Mouse (Mus musculus) lung, postnatal 4 days (tissue): ENCODE data around the gene Krtap19-9b.

Experiments used
- DNase-seq, 2 experiments: peaks; one replicate each; pipeline ENCODE4 v3.0.0; 2021

The Krtap19-9b gene

DNA sequence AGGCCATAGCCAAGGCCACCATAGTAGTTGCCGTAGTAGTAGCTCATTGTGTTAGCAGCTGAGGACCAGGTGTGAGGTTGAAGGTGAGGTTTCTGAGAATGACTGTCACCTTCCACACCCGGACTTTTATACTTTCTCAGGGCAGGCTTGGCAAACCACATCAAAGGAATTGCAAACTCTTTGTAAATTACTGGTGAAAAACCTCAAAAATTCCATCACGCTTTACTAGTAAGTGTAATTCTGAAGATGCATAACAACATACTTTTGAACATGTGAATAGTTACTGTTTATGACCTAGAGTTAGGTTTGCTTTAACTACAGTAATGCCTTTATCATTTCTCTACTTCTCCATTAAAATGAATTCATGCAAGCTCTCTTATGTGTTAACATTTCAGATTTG lies at the start of gene Krtap19-9b:
TSS of gene Krtap19-9b (minus strand) at position 101 of the 400 bp plus-strand sequence.
- DNase-seq, result no peak

DNA sequence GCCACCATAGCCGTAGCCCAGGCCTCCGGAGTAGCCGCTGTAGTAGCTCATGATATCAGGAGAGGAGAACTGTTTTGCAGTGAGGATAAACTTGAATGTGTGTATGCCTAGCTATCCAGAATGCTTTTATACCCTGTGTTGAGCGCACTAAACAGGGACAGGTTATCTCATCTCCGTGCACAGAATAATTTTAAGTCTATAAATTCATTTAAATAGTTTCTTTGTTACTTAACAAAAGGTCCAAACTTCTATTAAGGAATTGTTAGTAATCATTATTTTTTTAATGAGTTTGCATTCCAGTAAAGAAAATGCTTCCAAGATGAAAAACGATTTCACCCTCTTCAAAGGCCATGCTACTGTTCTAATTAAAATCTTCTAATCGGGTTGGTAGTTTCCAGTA lies 30.7 kb upstream of the Krtap19-9b start, which contains the start of gene Krtap16-3:
TSS of gene Krtap16-3 (minus strand) at position 101 of the 400 bp plus-strand sequence.
- DNase-seq, result no peak

DNA sequence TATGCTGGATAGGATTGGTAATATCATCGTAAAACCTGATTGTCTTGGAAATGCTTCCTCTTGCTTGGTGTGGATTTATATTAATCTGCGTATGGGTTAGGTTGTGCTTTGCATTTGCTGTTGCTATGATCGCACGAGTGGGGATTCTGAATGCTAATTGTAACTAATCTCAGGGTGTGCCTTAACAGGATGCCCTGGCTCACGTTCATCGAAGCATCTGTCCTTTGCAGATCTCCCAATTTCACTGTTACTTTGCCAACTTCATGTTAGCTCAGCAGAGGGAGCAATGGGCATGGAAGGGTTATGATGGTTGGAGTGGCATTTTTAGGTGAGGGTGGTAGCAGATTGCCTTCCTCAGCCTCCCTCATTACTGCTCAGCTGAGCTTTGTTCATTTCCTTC lies 9.0 kb upstream of the Krtap19-9b start:
- DNase-seq, result no peak

- no peak for DNase-seq
These were observed 6.2 kb upstream of the Krtap19-9b start for GRCm38 (mm10) chr16:88938252-88938651.

DNA sequence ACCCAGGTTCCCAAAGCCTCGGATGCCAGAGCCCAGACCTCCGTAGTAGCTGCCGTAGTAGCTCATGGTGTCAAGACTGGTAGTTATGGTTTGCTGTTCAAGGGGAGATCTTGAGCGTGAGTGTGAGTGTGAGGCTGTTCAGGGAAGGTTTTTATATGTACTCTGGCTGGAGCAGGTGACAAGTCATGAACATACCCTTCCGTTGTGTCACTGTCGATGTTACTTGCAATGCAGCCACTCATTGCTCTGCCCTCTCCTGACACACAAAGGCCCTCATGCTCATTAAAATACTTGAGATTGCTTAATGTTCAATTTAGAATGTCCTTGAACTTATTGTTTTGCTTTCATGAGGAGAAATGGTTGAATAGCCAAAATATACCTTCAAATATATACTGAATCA lies 35.7 kb downstream of the Krtap19-9b start, which contains the start of gene Krtap19-5:
TSS of gene Krtap19-5 (minus strand) at position 101 of the 400 bp plus-strand sequence.
- DNase-seq, result no peak

- DNase-seq, result no peak
These were observed 45.2 kb downstream of the Krtap19-9b start for GRCm38 (mm10) chr16:88886870-88887269.

GRCm38 (mm10) chr16:88884989-88885388 lies 47.1 kb downstream of the Krtap19-9b start, which contains the start of gene Krtap19-4:
TSS of gene Krtap19-4 (minus strand) at chr16:88885089.
- DNase-seq, result no peak
